Mouse (Mus musculus): ENCODE data around the gene Spsb1. TPM values are rescaled to one million over a fixed set of nuclear protein-coding genes. Genes with fewer than 3 reads are reported as not detected.

The Spsb1 gene
- total and polyA plus RNA-seq, 3 experiments = 0.08 TPM; not detected in 2

- TF ChIP-seq GATA1 (IDR thresholded peaks at IDR 0.05; ENCODE audit: borderline replicate concordance, low read length) = no peak
- H3K27me3 ChIP-seq (ENCODE audit: insufficient read depth, low read length) = no peaks in the 10 kb centered on the region
- no peak for ATAC-seq (ENCODE audit: extremely low read depth, insufficient number of reproducible peaks, low FRiP score, poor library complexity, severe bottlenecking)
- no peaks in the 10 kb centered on the region for H3K36me3 ChIP-seq (replicated peaks)
- no peak for DNase-seq (ENCODE audit: low spot score)
- no peaks in the 10 kb centered on the region for H3K9me3 ChIP-seq (replicated peaks)
- no peak overlapping the region for H3K4me3 ChIP-seq (ENCODE audit: low read depth, low read length)
- H3K4me1 ChIP-seq (ENCODE audit: insufficient read depth, low read depth, low read length) = no peaks in the 10 kb centered on the region
Measured at GRCm38 (mm10) chr4:149901349-149901782, 53.5 kb downstream of the Spsb1 start.

DNA sequence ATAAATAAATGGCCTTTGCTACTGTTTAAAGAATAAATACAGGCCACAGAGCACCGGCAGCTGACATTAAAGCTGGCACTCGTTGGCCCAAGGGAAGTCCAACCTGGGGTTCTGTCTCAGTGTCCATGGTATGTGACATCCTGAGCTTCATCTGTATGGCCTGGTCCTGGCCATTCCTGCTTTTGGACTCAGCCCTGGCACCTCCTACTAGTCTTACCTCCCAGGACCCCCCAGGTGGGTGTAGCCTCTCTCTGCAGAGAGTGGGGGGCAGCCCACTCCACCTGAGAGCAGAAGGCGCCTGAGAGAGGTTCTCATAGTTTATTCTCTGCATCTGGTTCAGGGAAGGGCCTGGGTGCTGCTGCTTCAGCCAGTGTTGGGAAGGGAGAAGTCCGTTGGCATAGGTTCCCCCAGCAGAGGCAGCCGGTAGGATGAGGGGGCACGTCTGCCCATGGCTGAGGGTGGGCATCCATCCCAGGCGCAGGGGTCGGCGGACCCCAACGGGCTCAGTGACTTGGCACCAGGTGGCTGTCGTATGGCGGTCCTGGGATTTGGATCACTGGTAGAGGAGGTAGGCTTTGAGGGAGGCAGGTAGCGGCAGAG is 57.1 kb downstream of the Spsb1 start:
- no peaks in the 10 kb centered on the region for H3K9me3 ChIP-seq (replicated peaks)
- H3K4me3 ChIP-seq (ENCODE audit: low read depth, low read length) = no peak overlapping the region
- no peaks in the 10 kb centered on the region for H3K27me3 ChIP-seq (ENCODE audit: insufficient read depth, low read length)
- DNase-seq (ENCODE audit: low spot score) (no peak), ATAC-seq (ENCODE audit: extremely low read depth, insufficient number of reproducible peaks, low FRiP score, poor library complexity, severe bottlenecking) (no peak)
- H3K36me3 ChIP-seq (replicated peaks) = no peaks in the 10 kb centered on the region
- H3K4me1 ChIP-seq (ENCODE audit: insufficient read depth, low read depth, low read length) = no peaks in the 10 kb centered on the region
- no peak for TF ChIP-seq TAL1 (conservative IDR thresholded peaks at IDR 0.05; ENCODE audit: low read depth, low read length)
- TF ChIP-seq GATA2 (IDR thresholded peaks at IDR 0.05; ENCODE audit: borderline replicate concordance, low read depth, low read length) = no peak
- no peak for TF ChIP-seq POLR2AphosphoS5 (IDR thresholded peaks at IDR 0.05; ENCODE audit: insufficient replicate concordance, low read depth, low read length)
- no peak for TF ChIP-seq GATA1 (IDR thresholded peaks at IDR 0.05; ENCODE audit: borderline replicate concordance, low read length)
- TF ChIP-seq CTCF (IDR thresholded peaks at IDR 0.05; ENCODE audit: low read depth, low read length) = no peak

GRCm38 (mm10) chr4:149896024-149896538 is 58.8 kb downstream of the Spsb1 start:
- Histone ChIP-seq H3K36me3 (replicated peaks) (no peaks in the 10 kb centered on the region), H3K4me3 (ENCODE audit: low read depth, low read length) (no peak overlapping the region), H3K27me3 (ENCODE audit: insufficient read depth, low read length) (no peaks in the 10 kb centered on the region), H3K4me1 (ENCODE audit: insufficient read depth, low read depth, low read length) (no peaks in the 10 kb centered on the region), H3K9me3 (replicated peaks) (no peaks in the 10 kb centered on the region)
- no peak for DNase-seq (ENCODE audit: low spot score)
- ATAC-seq (ENCODE audit: extremely low read depth, insufficient number of reproducible peaks, low FRiP score, poor library complexity, severe bottlenecking) = no peak
- no peak for TF ChIP-seq GATA2 (IDR thresholded peaks at IDR 0.05; ENCODE audit: borderline replicate concordance, low read depth, low read length)
- TF ChIP-seq CTCF (IDR thresholded peaks at IDR 0.05; ENCODE audit: low read depth, low read length) = no peak
- no peak for TF ChIP-seq GATA1 (IDR thresholded peaks at IDR 0.05; ENCODE audit: borderline replicate concordance, low read length)
- TF ChIP-seq TAL1 (conservative IDR thresholded peaks at IDR 0.05; ENCODE audit: low read depth, low read length) = no peak
- TF ChIP-seq POLR2AphosphoS5 (IDR thresholded peaks at IDR 0.05; ENCODE audit: insufficient replicate concordance, low read depth, low read length) = no peak

DNA sequence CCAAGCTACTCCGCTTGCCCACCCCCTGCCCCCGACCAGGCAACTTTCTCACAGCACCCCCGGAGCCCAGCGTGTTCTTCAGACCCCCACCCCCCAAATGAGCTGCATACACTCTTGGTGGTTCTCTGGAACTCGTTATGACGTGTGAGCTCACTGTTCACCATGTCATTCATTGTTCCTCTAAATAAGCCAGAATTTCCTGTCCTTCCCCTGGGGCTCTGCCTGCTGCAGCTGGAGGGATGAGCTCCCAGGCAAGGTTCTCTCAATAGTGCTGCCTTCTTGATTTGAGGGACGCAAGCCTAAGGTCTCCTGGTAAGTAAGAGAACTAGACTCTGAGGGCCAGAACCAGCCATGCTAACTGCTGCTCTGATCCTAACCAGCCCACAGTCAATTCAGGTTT is 59.6 kb downstream of the Spsb1 start:
- no peak overlapping the region for H3K4me3 ChIP-seq (ENCODE audit: low read depth, low read length)
- H3K9me3 ChIP-seq (replicated peaks) = no peaks in the 10 kb centered on the region
- DNase-seq (ENCODE audit: low spot score) = no peak
- no peaks in the 10 kb centered on the region for H3K36me3 ChIP-seq (replicated peaks)
- no peak for ATAC-seq (ENCODE audit: extremely low read depth, insufficient number of reproducible peaks, low FRiP score, poor library complexity, severe bottlenecking)
- no peaks in the 10 kb centered on the region for H3K27me3 ChIP-seq (ENCODE audit: insufficient read depth, low read length)
- H3K4me1 ChIP-seq (ENCODE audit: insufficient read depth, low read depth, low read length) = no peaks in the 10 kb centered on the region
- no peak for TF ChIP-seq GATA1 (IDR thresholded peaks at IDR 0.05; ENCODE audit: borderline replicate concordance, low read length)
- TF ChIP-seq CTCF (IDR thresholded peaks at IDR 0.05; ENCODE audit: low read depth, low read length) = no peak
- no peak for TF ChIP-seq GATA2 (IDR thresholded peaks at IDR 0.05; ENCODE audit: borderline replicate concordance, low read depth, low read length)
- no peak for TF ChIP-seq POLR2AphosphoS5 (IDR thresholded peaks at IDR 0.05; ENCODE audit: insufficient replicate concordance, low read depth, low read length)
- no peak for TF ChIP-seq TAL1 (conservative IDR thresholded peaks at IDR 0.05; ENCODE audit: low read depth, low read length)

DNA sequence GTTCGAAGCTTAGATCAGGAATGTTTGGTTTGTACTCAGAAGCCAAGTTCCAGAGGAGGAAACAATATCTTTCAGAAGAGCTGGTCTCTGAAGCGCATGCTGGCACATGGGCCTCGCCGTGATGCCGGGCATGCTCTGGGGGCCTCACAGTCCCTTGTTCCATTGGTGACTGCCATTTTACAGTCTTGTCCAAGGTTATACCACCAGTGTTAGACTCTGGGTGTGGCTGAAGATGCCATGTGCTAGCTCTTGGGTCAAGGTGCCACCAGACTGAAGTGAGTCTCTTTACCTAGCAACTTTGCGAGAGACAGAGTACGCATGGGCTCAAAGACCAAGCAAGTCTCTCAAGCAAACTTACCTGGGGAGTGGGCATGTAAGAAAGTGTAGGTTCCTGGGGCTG is 60.5 kb downstream of the Spsb1 start:
- Histone ChIP-seq H3K4me1 (ENCODE audit: insufficient read depth, low read depth, low read length) (no peaks in the 10 kb centered on the region), H3K4me3 (ENCODE audit: low read depth, low read length) (no peak overlapping the region), H3K27me3 (ENCODE audit: insufficient read depth, low read length) (no peaks in the 10 kb centered on the region), H3K36me3 (replicated peaks) (no peaks in the 10 kb centered on the region), H3K9me3 (replicated peaks) (no peaks in the 10 kb centered on the region)
- no peak for TF ChIP-seq POLR2AphosphoS5 (IDR thresholded peaks at IDR 0.05; ENCODE audit: insufficient replicate concordance, low read depth, low read length)
- TF ChIP-seq GATA1 (IDR thresholded peaks at IDR 0.05; ENCODE audit: borderline replicate concordance, low read length) = no peak
- TF ChIP-seq TAL1 (conservative IDR thresholded peaks at IDR 0.05; ENCODE audit: low read depth, low read length) = no peak
- no peak for TF ChIP-seq CTCF (IDR thresholded peaks at IDR 0.05; ENCODE audit: low read depth, low read length)
- no peak for TF ChIP-seq GATA2 (IDR thresholded peaks at IDR 0.05; ENCODE audit: borderline replicate concordance, low read depth, low read length)
- DNase-seq (ENCODE audit: low spot score) = no peak
- no peak for ATAC-seq (ENCODE audit: extremely low read depth, insufficient number of reproducible peaks, low FRiP score, poor library complexity, severe bottlenecking)

DNA sequence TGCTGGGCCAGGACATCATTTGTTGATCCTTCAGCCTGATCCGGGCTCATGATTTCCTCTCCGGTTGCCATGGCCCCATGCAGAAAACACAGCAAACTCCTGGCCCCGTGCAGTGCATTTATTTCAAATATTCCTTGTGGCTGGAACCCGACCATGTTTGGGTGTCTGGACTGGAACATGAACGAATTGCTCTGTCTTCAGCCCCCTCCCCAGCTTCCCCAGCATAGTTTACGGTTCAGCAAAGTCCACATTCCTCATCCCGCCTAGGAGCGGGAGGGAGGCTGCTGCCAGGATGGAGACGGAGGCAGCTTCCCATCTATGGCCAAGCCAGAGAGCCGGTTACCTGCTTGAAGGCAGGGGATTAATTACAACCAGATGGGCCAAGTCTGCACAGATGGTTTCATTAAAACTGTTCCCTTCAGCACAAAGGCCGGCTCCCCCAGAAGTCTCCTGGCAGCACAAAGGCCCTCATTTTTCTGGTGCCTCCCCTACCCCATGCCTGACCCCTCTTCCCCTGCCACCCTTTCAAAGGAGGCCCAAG is 61.2 kb downstream of the Spsb1 start:
- no peak for DNase-seq (ENCODE audit: low spot score)
- Histone ChIP-seq H3K4me3 (ENCODE audit: low read depth, low read length) (no peak overlapping the region), H3K9me3 (replicated peaks) (no peaks in the 10 kb centered on the region), H3K27me3 (ENCODE audit: insufficient read depth, low read length) (no peaks in the 10 kb centered on the region), H3K4me1 (ENCODE audit: insufficient read depth, low read depth, low read length) (no peaks in the 10 kb centered on the region), H3K36me3 (replicated peaks) (no peaks in the 10 kb centered on the region)
- TF ChIP-seq POLR2AphosphoS5 (IDR thresholded peaks at IDR 0.05; ENCODE audit: insufficient replicate concordance, low read depth, low read length) (no peak), GATA1 (IDR thresholded peaks at IDR 0.05; ENCODE audit: borderline replicate concordance, low read length) (no peak), CTCF (IDR thresholded peaks at IDR 0.05; ENCODE audit: low read depth, low read length) (no peak), TAL1 (conservative IDR thresholded peaks at IDR 0.05; ENCODE audit: low read depth, low read length) (no peak), GATA2 (IDR thresholded peaks at IDR 0.05; ENCODE audit: borderline replicate concordance, low read depth, low read length) (no peak)
- no peak for ATAC-seq (ENCODE audit: extremely low read depth, insufficient number of reproducible peaks, low FRiP score, poor library complexity, severe bottlenecking)

Data from G1E (cell line).